Mouse (Mus musculus) heart, adult 2 months (tissue): ENCODE results near the gene Psmb11. TPM values are rescaled to one million over a fixed set of nuclear protein-coding genes. Genes with fewer than 3 reads are reported as not detected.

ENCODE experiments used
- DNase-seq, 2 experiments: peaks; one replicate each; pipeline ENCODE4 v3.0.0; 2021
- H3K27ac ChIP-seq: fragments of 200-600 bp; 2 replicates; pipeline ENCODE4 v1.8.1; 2022
- H3K27me3 ChIP-seq: fragments of 200-500 bp; 2 replicates; pipeline ENCODE4 v1.6.1; 2012; ENCODE audit warnings: mild to moderate bottlenecking, low read length, inconsistent platforms, mixed read lengths; ENCODE audit not compliant: control insufficient read depth, insufficient read depth
- H3K36me3 ChIP-seq: fragments of 200-500 bp; 2 replicates; pipeline ENCODE4 v1.6.1; 2012; ENCODE audit warnings: low read length, inconsistent platforms; ENCODE audit not compliant: control insufficient read depth, insufficient read depth
- H3K4me1 ChIP-seq: fragments of 200-500 bp; 2 replicates; pipeline ENCODE4 v1.6.1; 2011; ENCODE audit warnings: low read length; ENCODE audit not compliant: control insufficient read depth, insufficient read depth
- H3K4me3 ChIP-seq: fragments of 200-600 bp; 2 replicates; pipeline ENCODE4 v1.8.1; 2022
- H3K79me2 ChIP-seq: fragments of 200-500 bp; replicated peaks from 2 replicates; pipeline ENCODE4 v1.6.1; 2012; ENCODE audit warnings: mild to moderate bottlenecking, inconsistent platforms, low read length, moderate library complexity, mixed read lengths; ENCODE audit not compliant: control insufficient read depth, insufficient read depth
- H3K9ac ChIP-seq: fragments of 200-500 bp; 2 replicates; pipeline ENCODE4 v1.6.1; 2012; ENCODE audit warnings: low read depth, mild to moderate bottlenecking, control low read depth, inconsistent platforms, low read length, mixed read lengths
- CTCF ChIP-seq: fragments of 200-600 bp; IDR thresholded peaks from 2 replicates; pipeline ENCODE4 v1.8.1; 2022; ENCODE audit warnings: antibody characterized with exemption, mild to moderate bottlenecking, moderate library complexity
- EP300 ChIP-seq: fragments of 200-500 bp; IDR thresholded peaks from 2 replicates; pipeline ENCODE4 v1.6.1; 2011; ENCODE audit warnings: low read depth, low read length, control low read depth; ENCODE audit not compliant: insufficient read depth
- POLR2A ChIP-seq: fragments of 200-500 bp; IDR thresholded peaks from 2 replicates; pipeline ENCODE4 v1.6.1; 2011; ENCODE audit warnings: mild to moderate bottlenecking, low read depth, low read length, control low read depth; ENCODE audit not compliant: insufficient read depth
- WGBS: fragments of 180-500 bp; shearing (Covaris S2); methylation state at CpG from one replicate; pipeline ENCODE4 v1.1.7; 2018; 5-methylcytosine and 5-hydroxymethylcytosine counted together
- intact Hi-C: fragments of 180-260 bp; cut with DNase I; formaldehyde crosslinking; loops from one replicate; pipeline ENCODE4 v1.15.1; 2025
- long read RNA-seq: library from polyadenylated mRNA; stranded (forward); transcript quantifications from one replicate; pipeline ENCODE4 v2.0.0, GENCODE M21; 2021
- polyA plus RNA-seq: library from polyadenylated mRNA; depleted of rRNA; stranded (reverse); fragments of >200 nt; gene quantifications from 2 replicates; pipeline ENCODE4 v1.2.3, GENCODE M21; 2012; rRNA removed
- total RNA-seq, 2 experiments: library from RNA; stranded (reverse); gene quantifications; 2 replicates each; pipeline ENCODE4 v1.2.3; 2021

Gene Psmb11
- not detected for total RNA-seq
- not detected in 2 replicates for polyA plus RNA-seq
- long read RNA-seq, result 0 reads

- Histone ChIP-seq H3K4me3 (no peak within 1 kb of the TSS), H3K27me3 (no peaks in the 10 kb centered on the region), H3K36me3 (no peaks in the 10 kb centered on the region), H3K79me2 (no peaks in the 10 kb centered on the region), H3K4me1 (no peaks in the 10 kb centered on the region; the same call in 1 of the 2 replicates), H3K9ac (no peak within 1 kb of the TSS), H3K27ac (no peak within 1 kb of the TSS)
- TF ChIP-seq CTCF (no peak), EP300 (no peak), POLR2A (no peak)
- WGBS, result 89% methylated on average over 1 of the region's 1 CpGs
- intact Hi-C loops, result no loop called here
- DNase-seq, result no peak
Observed at GRCm38 (mm10) chr14:54621133-54621532, at the start of gene Psmb11. Psmb11 (plus strand) TSS chr14:54621433.

GRCm38 (mm10) chr14:54572122-54572521, 49.1 kb upstream of the Psmb11 start:
- intact Hi-C loops, result no loop called here
- no peaks in the 10 kb centered on the region for H3K36me3 ChIP-seq
- H3K4me1 ChIP-seq, result peaks cover 1% of the 10 kb centered on the region; the same call in 1 of the 2 replicates
- DNase-seq, result no peak
- WGBS, result 56% methylated on average over 4 of the region's 4 CpGs
- H3K4me3 ChIP-seq, result no peak overlapping the region
- TF ChIP-seq POLR2A (no peak), EP300 (no peak), CTCF (no peak)
- H3K27me3 ChIP-seq, result peaks cover 2% of the 10 kb centered on the region; the same call in 1 of the 2 replicates
- H3K9ac ChIP-seq, result no peak overlapping the region
- H3K79me2 ChIP-seq, result no peaks in the 10 kb centered on the region
- peak overlapping the region; percentile 12; the same call in 1 of the 2 replicates for H3K27ac ChIP-seq

- H3K36me3 ChIP-seq, result no peaks in the 10 kb centered on the region
- intact Hi-C loops, result no loop called here
- H3K4me1 ChIP-seq, result peaks cover 1% of the 10 kb centered on the region; the same call in 1 of the 2 replicates
- H3K9ac ChIP-seq, result peak overlapping the region; percentile 28; the same call in 1 of the 2 replicates
- peaks cover 2% of the 10 kb centered on the region; the same call in 1 of the 2 replicates for H3K27me3 ChIP-seq
- peak in 1 of 2 experiments; percentile 51 for DNase-seq
- TF ChIP-seq POLR2A, result no peak
- TF ChIP-seq CTCF, result no peak
- no peak for TF ChIP-seq EP300
- no peak overlapping the region for H3K4me3 ChIP-seq
- 41% methylated on average over 14 of the region's 14 CpGs for WGBS
- H3K79me2 ChIP-seq, result no peaks in the 10 kb centered on the region
- peak overlapping the region; percentile 26 for H3K27ac ChIP-seq
Observed at GRCm38 (mm10) chr14:54572790-54573736, 48.2 kb upstream of the Psmb11 start.

- 49% methylated on average over 4 of the region's 4 CpGs for WGBS
- H3K27ac ChIP-seq, result no peak overlapping the region; the same call in 1 of the 2 replicates
- TF ChIP-seq EP300, result no peak
- TF ChIP-seq POLR2A, result no peak
- TF ChIP-seq CTCF, result no peak
- H3K27me3 ChIP-seq, result peaks cover 2% of the 10 kb centered on the region; the same call in 1 of the 2 replicates
- H3K4me1 ChIP-seq, result peaks cover 3% of the 10 kb centered on the region
- H3K4me3 ChIP-seq, result no peak overlapping the region
- no peak for DNase-seq
- no peaks in the 10 kb centered on the region for H3K79me2 ChIP-seq
- H3K9ac ChIP-seq, result peak overlapping the region; percentile 35
- intact Hi-C loops, result no loop called here
- H3K36me3 ChIP-seq, result no peaks in the 10 kb centered on the region
Observed at GRCm38 (mm10) chr14:54574253-54574652, 47.0 kb upstream of the Psmb11 start.

- no peaks in the 10 kb centered on the region for H3K79me2 ChIP-seq
- H3K27ac ChIP-seq, result no peak overlapping the region; the same call in 1 of the 2 replicates
- no peak for DNase-seq
- peaks cover 2% of the 10 kb centered on the region; the same call in 1 of the 2 replicates for H3K27me3 ChIP-seq
- H3K4me3 ChIP-seq, result peak overlapping the region; percentile 99
- H3K4me1 ChIP-seq, result peaks cover 3% of the 10 kb centered on the region
- no peaks in the 10 kb centered on the region for H3K36me3 ChIP-seq
- intact Hi-C loops, result loop anchor here (5.0 kb wide), 1 partner anchor 48 kb away; no protein-coding TSS in a partner anchor
- WGBS, result 38% methylated on average over 8 of the region's 8 CpGs
- TF ChIP-seq CTCF (no peak), POLR2A (no peak), EP300 (no peak)
- H3K9ac ChIP-seq, result 0 out of 2 replicates have a peak overlapping the region, but pooled peaks have one; percentile 32
Observed at GRCm38 (mm10) chr14:54575031-54575430, 46.2 kb upstream of the Psmb11 start.
